Mouse (Mus musculus) embryonic fibroblast, embryonic 13.5 days (primary cell): ENCODE data around the gene Hs1bp3. TPM values are rescaled to one million over a fixed set of nuclear protein-coding genes. Genes with fewer than 3 reads are reported as not detected.

Experiments
- H3K27ac ChIP-seq: 2 replicates; pipeline ENCODE4 v1.5.1; 2012; ENCODE audit warnings: low read length, control low read depth, inconsistent platforms; ENCODE audit not compliant: insufficient read depth
- H3K4me1 ChIP-seq: 2 replicates; pipeline ENCODE4 v1.6.1; 2011; ENCODE audit warnings: low read length; ENCODE audit not compliant: control insufficient read depth, insufficient read depth
- H3K4me3 ChIP-seq: 2 replicates; pipeline ENCODE4 v1.5.1; 2011; ENCODE audit warnings: mild to moderate bottlenecking, control low read depth, low read length; ENCODE audit not compliant: insufficient read depth
- CTCF ChIP-seq: IDR thresholded peaks from 2 replicates; pipeline ENCODE4 v1.5.1; 2011; ENCODE audit warnings: mild to moderate bottlenecking, control low read depth, low read length, moderate library complexity, borderline replicate concordance; ENCODE audit not compliant: insufficient read depth
- POLR2A ChIP-seq: IDR thresholded peaks from 2 replicates; pipeline ENCODE4 v1.6.1; 2011; ENCODE audit warnings: low read depth, mild to moderate bottlenecking, control low read depth, low read length, moderate library complexity
- polyA plus RNA-seq: library from polyadenylated mRNA; stranded (reverse); fragments of >200 nt; gene quantifications from 2 replicates; pipeline ENCODE4 v1.2.4, GENCODE M21; 2011; ENCODE audit warnings: low read depth; ENCODE audit not compliant: missing spikeins, insufficient read length

Hs1bp3 gene
- polyA plus RNA-seq, 1 experiment: 20.5 TPM

DNA sequence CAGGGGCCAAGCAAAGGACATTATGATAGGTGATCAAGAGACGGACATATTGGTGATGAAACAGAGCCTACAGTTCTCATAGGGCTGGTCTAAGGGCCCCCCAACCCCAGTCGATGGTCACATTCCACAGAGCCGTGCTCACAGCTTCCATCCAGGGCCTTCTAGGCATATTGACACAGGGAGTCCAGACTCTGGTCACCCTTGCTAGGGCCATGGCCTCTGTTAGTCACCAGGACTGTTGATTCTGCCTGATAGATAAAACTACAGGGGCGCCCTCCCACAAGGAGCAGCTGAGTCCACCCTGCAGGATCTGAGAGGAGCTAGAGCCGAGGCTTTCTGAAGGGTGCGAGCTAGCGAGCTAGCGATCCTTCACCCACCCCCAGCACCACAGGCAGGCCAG is 20.4 kb downstream of the Hs1bp3 start:
- H3K4me3 ChIP-seq: no peak overlapping the region
- TF ChIP-seq POLR2A (no peak), CTCF (no peak)
- no peaks in the 10 kb centered on the region for H3K4me1 ChIP-seq
- no peak overlapping the region for H3K27ac ChIP-seq

DNA sequence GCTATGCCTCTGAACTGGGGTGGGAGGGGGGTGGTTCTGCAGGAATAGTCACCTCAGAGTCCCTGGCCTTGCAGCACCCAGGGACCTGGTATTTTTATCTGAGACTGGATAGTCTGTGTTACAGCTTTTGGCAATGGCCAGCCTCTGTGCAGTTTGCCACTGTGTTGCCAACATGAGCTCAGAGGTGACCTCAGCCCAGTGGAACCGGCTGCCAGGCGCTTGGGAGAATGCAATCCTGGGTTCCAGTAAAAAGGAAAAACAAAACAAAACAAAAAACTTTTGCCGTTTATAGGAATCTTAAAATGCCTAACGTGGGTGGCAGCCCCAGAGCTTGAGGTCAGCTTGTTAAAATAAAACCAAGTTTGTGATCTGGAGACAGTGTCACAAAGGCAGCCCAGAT is 21.0 kb downstream of the Hs1bp3 start:
- H3K4me1 ChIP-seq: no peaks in the 10 kb centered on the region
- H3K27ac ChIP-seq: no peak overlapping the region
- no peak overlapping the region for H3K4me3 ChIP-seq
- no peak for TF ChIP-seq CTCF

- no peak overlapping the region for H3K27ac ChIP-seq
- TF ChIP-seq POLR2A: no peak
- no peak for TF ChIP-seq CTCF
- no peaks in the 10 kb centered on the region for H3K4me1 ChIP-seq
- H3K4me3 ChIP-seq: no peak overlapping the region
These were observed 22.3 kb downstream of the Hs1bp3 start for GRCm38 (mm10) chr12:8335503-8335902.

DNA sequence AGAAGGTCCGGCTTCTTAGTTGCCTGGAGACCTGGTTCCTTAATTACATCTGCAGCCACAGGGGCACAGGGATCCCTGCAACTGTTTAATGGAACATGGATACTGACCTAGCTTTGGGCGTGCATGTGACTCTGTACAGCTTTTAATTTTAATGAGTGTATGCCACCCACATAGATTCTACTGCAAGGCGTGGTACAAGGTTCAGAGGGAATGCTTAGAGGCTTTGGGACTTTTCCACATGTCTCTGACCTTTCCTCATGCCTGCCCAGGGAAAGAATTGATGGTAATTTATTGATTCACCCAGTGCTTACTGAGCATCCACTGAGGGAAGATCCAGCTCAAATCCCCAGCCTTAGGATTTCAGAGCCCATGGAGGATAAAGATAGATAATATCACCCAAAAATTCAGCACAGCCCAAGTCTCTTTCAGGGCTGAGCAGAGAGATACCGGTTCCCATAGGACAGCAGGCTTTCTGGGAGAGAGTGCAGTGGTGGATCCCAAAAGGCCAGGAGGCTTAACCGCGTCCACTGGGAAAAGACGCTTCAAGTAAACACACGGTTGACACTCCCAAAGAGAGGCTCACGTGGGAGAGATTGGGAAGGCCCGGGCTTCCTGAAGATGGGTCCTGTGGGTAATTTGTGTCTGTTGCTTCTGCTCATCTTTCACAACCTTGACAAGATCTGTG is 23.5 kb downstream of the Hs1bp3 start:
- TF ChIP-seq CTCF (no peak), POLR2A (no peak)
- Histone ChIP-seq H3K27ac (no peak overlapping the region), H3K4me1 (no peaks in the 10 kb centered on the region), H3K4me3 (no peak overlapping the region)

DNA sequence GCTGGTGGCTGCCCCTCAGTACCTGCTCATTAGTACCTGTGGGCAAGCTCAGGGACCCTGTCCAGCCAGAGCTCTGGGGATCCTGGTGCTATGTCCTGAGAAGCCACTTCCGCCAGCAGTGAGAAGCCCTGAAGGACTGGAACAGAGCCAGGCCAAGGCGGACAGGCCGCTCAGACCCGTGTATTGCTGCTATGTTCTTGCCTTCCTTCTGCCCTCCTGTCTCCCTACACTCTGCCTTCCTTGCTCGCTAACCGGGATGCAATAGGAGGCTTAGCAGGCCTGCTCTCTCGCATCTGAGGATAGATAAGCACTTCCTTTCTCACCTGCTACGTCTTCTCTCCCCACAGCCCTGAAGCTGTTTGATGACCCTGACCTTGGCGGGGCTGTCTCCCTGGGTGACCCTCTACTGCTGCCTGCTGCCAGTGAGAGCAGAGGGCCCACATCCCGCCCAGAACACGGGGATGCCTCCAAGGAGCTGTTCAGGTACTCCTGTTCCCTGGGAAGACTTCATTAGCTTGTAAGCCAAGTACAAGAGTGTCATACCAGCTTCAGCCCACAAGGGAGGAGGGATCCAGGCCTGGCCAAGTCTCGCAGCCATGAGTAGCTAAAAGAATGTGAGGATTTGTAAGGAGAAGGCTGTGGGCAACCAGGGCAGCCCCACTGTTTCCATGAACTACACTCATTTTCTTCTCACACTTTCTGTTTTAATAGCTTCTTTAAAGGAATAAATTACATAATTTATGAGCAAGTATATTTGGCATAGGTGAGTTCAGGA is 24.2 kb downstream of the Hs1bp3 start:
- TF ChIP-seq POLR2A (no peak), CTCF (no peak)
- Histone ChIP-seq H3K27ac (no peak overlapping the region), H3K4me3 (no peak overlapping the region), H3K4me1 (no peaks in the 10 kb centered on the region)

GRCm38 (mm10) chr12:8338491-8338890 is 25.3 kb downstream of the Hs1bp3 start:
- no peak overlapping the region for H3K4me3 ChIP-seq
- H3K4me1 ChIP-seq: no peaks in the 10 kb centered on the region
- no peak overlapping the region for H3K27ac ChIP-seq
- TF ChIP-seq CTCF (no peak), POLR2A (no peak)

DNA sequence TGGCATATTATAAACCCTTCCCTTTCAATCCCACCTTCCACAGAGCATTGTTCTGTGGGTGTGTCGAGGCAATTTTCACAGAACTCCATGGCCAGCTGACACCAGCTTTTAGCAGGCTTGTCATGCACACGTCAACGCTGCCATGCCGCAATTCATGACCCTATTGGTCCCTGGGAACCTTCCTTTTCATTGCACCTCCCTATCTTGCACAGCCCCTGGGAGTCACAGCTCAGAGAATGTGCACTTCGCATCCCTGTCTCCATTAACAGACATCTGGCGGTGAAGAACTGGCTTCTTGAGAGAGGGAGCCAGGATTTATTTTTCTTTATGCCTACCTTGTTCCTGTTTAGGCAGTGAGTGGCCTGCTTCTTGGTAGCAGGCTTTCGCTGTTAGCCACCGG is 25.7 kb downstream of the Hs1bp3 start:
- H3K4me3 ChIP-seq: no peak overlapping the region
- no peak for TF ChIP-seq POLR2A
- no peak for TF ChIP-seq CTCF
- H3K27ac ChIP-seq: no peak overlapping the region
- H3K4me1 ChIP-seq: no peaks in the 10 kb centered on the region

- H3K4me3 ChIP-seq: no peak overlapping the region
- no peaks in the 10 kb centered on the region for H3K4me1 ChIP-seq
- no peak for TF ChIP-seq POLR2A
- TF ChIP-seq CTCF: no peak
- no peak overlapping the region for H3K27ac ChIP-seq
These were observed 26.5 kb downstream of the Hs1bp3 start for GRCm38 (mm10) chr12:8339591-8340319.

DNA sequence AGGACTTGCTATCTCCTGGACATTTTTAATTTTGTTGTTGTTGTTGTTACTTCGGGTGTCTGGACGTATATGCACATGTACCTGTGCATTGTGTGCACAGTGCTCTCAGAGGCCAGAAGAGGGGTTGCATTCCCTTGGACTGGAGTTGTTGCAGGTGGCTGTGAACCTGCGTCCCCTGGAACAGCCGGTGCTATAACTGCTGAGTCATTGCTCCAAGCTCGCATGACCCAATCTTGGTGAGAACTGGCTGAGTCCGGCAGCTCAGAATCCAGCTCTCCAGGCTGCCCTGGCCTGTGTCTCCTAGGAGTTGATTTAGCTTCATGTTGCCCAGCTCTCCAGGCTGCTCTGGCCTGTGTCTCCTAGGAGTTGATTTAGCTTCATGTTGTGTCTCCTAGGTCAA is 27.8 kb downstream of the Hs1bp3 start:
- no peaks in the 10 kb centered on the region for H3K4me1 ChIP-seq
- TF ChIP-seq POLR2A (no peak), CTCF (no peak)
- no peak overlapping the region for H3K27ac ChIP-seq
- H3K4me3 ChIP-seq: no peak overlapping the region

- TF ChIP-seq POLR2A: no peak
- no peak for TF ChIP-seq CTCF
- Histone ChIP-seq H3K4me3 (no peak overlapping the region), H3K27ac (no peak overlapping the region), H3K4me1 (no peaks in the 10 kb centered on the region)
These were observed 30.1 kb downstream of the Hs1bp3 start for GRCm38 (mm10) chr12:8343381-8343780.
